Mouse (Mus musculus) embryo, embryonic 9.5 days (tissue): ENCODE data around the gene Tmem184a.

Experiments used
- DNase-seq: peaks from one replicate; pipeline ENCODE4 v3.0.0-alpha.2; 2017; ENCODE audit errors: extremely low spot score

Tmem184a gene

DNA sequence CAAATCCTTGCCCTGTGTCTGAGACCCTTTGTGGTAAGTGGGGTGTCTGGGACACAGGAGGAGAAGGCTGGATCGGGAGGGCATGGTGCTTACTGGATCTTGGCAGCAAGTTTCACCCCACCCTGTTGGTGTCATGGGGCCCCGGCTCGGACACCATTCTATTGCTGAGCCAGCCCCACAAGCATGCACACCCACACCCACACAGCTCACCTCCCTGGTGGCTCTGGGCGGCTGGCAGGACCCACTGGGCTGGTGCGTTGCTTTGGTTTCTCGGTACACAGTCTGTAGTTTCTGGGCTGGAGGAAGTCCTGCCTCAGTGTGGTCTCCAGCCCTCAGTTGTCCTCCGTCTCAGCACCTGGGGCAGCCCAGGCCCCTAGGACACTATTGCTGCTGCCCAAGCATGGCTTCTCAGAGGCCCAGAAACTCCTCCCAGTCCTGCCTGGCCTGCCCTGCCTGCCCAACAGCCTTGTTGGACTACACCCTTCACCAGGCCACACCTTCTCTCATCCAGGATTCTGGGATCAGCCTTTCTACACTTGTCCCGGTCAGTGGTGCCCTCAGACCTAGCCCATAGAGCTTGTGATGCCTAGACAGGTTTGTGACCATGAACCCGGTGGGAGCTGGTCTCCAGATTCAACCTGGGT is at the start of gene Tmem184a:
TSS of gene Tmem184a (minus strand) at position 380 of the 644 bp plus-strand sequence.
- no peak for DNase-seq

DNA sequence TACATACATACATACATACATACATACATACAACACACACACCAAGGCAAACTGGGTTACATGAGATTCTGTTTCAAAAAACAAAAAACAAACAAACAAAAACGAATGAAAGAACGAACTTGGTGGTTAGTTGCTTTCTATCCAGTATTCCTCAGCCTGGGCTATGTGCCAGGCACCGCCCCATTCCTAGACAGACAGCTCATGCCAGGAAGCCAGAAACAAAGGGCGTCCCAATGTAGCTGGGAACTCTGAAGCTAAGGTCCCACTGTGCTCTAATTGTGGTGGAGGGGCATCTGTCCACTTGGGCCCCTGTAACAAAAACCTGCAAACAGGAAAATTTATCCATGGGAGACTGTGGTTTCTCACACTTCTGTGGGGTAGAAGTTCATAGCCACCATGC is 43.0 kb upstream of the Tmem184a start:
- no peak for DNase-seq

DNA sequence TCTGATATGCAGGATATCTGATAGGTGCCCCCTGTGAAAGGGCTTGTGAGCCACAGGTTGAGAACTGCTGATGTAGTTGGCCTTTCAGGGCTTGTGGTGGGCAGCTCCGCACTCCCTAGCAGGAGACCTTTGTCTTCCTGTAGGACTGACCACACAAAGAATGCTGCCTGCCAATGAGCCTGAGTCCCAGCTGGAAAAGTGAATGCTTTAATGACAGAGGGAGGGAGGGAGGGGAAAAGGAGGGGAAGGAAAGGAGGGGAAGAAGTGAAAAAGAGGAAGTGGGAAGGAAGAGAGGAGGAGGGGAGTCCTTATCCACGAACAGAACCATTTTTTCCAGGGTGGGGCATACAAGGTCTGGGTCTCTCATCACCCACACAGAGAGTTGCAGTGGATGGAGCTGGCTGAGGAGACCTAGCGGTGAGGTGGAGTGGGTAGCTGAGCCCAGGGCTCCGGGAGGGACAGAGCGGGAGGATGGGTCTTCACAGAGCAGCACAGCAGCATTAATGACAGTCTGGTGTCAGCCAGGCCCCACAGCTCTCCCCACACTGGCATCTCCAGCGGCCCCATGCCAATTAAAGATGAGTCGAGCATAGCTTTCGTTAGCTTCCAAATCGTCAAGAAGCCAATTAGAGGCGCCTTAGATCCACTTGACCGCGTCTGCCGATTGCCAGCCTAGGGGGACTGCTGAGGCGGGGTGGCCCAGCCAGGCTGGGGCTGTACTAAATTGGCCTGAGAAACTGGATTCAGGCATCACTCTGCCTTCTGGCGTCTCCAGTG is 40.8 kb upstream of the Tmem184a start:
- DNase-seq = no peak

DNA sequence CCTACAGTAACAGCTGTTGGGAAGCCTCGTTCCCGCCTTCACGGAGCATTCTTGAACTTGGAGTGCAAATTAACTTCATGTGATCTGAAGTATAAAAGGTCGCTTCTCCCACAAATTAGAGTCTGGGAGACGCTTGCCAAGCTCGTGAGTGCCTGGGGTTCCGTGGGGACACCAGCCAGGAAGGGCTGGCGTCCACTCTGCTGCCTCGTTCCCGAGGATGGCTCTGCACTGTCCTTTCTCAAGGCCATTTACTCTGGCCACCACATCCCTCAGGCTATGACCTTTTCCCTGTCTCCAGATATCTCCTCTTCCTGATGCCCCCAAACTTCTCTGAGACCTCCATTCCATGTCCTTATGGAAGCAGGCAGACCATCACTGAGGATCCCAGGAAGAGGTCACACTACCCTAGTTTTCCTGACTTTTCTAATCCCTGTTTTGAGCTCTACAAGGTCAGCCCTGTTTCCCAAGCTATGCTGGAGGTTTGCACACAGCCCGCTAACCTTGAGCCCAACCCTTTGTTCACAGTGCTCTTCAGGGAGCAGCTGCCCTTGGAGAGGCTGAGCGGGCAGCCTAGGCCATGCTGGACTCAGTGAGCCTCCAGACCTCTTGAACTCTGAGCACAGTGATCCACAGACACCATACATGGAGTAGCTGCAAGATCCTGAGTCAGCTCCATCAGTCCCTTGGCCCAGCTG is 30.1 kb upstream of the Tmem184a start:
- no peak for DNase-seq

DNA sequence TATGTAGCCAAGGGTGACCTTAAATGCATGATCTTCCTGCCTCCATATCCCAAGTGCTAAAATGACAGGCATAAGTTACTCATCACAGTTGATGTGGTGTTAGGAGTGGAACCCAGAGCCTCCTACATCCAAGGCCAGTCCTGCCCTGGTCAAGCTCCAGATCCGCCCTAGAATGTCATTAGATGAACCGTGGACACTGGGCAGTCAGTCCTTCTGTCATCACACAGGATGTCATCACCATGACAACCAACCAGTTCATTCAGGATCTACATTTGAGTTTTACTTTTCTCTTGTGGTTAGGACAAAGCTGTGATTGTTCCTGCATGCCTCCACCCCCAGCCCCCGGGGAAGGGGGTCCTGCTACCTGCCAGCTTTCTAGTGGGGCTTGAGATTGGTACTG is 19.4 kb upstream of the Tmem184a start:
- DNase-seq = no peak

DNA sequence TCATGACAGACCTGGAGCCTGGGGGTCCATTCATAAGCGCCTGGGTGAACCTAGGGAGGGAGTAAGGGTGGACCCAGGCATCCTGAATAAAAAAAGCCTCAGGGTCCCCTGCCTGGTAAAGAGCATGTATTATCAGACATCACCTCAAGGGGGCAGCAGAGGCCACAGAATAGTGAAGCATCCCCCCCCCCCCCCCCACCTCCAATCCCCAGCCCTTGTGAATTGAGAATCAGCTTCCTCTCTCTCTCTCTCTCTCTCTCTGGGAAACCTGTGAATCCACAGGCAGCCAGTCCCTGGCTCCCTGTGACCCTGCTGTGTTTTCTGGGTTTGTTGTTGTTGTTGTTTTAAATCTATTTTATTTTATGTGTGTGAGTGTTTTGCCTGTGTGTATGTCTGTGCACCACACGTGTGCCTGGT is 18.8 kb upstream of the Tmem184a start:
- peak; percentile 83 for DNase-seq

DNA sequence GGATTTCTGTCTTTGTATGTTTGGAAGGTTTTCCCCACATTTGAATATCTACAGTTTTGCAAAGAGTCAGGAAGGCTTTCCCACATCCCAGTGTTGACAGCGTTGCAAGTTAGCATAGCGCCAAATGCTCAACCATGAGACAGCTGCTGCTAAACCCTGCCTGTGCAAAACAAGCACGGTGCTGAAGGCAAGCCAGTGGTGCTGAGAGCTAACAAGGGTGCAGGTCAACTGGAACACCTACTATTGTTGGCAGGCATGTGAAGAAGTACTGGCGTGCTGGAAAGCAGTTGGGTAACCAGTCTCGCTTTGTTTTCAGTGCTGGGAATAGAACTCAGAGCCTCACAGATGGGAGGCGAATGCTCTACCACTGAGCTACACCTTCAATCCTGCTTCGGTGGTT is 16.0 kb upstream of the Tmem184a start:
- no peak for DNase-seq

DNA sequence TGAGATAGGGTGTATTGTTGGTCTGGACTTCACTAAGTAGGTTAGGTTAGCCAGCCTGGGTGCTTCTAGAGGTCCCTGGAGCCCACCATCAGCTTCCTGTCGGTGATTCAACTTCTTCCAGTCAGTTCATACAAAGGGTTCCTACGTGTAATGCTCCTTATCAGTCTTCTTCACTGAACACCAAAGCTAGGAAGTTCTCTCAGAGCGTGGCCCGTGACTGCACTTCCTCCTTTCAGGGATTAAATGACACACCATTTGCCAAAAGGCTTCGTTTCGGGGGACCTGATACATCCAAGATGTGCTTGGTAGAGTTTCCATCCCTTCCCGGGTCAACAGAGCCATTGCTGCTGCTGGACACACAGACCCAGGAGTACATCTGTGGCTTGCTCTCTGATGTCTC is 12.4 kb upstream of the Tmem184a start:
- no peak for DNase-seq

DNA sequence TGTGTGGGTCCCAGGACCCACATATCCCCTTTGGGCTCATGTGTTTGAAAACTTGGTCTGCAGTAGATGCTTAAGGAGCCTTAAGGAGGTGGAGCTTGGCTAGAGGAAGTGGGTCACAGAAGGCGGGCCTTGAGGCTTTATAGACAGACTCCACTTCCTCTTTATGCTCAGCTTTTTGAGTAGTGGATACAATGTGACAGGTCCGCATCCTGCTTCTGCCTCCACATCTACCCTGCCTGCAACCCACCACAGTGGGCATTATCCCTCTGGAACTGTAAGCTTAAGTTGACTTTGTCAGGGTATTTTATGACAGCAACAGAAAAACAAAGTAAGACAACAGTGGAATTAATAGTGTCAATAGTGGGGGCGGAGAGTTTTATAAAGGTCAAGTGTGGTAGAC is 11.0 kb upstream of the Tmem184a start:
- no peak for DNase-seq

DNA sequence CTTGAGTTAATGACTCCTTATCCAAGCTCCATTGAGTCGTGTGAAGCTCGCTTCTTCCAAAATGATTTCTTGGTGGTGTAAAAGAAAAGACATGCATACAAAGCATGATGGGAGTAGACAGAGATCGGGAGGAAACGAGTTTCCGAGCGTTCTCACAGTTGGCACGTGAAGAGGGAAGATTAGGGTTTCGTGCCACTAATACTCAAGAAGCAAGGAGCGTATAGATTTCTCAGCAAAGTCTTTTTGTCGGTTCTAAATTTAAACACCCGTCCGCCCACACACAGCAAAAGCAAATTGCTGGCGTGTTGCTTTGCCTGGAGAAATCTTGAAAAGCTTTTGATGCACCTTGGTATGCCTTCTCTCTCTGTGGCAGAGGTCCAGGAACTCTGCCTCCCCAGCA is 9.7 kb upstream of the Tmem184a start:
- no peak for DNase-seq

DNA sequence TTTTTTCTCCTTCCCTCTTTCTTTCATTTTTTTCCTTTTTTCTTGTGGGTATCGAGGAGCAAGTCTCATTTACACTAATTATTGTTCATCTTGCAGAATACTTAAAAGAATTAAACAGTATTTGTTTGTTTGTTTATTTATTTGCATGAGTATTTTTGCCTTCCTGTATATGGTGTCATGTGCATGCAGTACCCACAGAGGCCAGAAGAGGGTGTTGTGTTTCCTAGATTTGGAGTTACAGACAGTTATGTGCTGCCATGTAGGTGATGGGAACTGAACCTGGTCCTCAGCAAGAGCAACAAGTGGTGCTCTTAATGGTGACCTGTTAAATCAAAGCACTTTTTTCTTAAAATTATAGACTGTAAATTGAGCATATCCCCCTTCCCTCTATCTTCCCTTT is 7.9 kb upstream of the Tmem184a start:
- DNase-seq = no peak

DNA sequence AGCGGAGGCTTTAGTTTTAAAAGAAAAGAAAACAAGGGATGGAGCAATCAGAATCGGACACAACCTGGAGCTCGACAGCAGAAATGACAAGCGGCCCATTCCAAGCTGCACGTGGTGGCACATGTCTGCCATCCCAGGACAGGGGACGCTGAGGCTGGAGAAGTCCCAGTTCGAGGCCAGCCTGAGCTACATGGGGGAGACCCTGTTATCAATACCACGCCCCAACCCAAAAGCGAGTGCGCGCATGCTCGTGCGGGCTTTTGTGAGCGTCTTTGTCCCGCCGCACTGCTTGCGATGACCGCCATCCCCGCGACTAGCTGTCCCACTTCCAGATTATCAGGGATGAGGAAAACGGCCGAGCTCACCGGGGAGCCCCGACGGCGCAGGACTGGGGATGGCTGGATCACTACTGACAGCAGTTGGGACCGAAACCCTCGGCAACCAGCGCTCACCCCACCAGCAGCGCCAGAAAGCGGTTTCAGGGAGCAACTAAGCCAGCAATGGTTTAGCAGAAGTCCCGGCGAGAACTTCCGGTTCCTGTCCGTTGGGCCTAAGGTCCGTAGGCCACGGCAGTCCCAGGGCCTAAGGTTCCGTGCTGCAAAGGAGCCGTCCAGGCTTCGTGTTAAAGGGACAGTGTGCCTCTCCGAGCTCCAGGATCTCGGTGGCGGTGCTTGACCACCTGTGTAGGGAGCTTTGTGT is 6.8 kb upstream of the Tmem184a start, which contains the start of the genes Gm26938 and Psmg3:
TSS of gene Gm26938 (minus strand) at position 51 of the 699 bp plus-strand sequence.
TSS of gene Psmg3 (minus strand) at position 529 of the 699 bp plus-strand sequence.
- DNase-seq = peak; percentile 97

DNA sequence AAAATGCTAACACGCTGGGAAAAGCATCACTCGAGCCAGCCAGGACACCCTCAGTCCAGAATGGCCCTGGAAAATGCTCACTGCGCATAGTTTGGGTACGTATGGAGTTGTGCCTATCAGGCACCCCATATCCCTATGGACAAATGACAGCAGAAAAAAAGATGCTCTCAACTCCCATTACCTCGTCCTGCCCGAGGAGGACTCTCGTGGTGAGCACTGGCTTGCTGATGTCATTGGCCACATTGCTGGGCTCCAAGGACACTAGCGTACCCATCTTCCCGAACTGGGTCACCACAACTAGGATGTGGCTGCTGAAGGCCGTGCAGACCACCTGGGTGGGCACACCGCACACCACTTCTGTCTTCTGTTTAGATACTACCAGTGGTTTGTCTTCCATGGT is 6.2 kb upstream of the Tmem184a start:
- no peak for DNase-seq

DNA sequence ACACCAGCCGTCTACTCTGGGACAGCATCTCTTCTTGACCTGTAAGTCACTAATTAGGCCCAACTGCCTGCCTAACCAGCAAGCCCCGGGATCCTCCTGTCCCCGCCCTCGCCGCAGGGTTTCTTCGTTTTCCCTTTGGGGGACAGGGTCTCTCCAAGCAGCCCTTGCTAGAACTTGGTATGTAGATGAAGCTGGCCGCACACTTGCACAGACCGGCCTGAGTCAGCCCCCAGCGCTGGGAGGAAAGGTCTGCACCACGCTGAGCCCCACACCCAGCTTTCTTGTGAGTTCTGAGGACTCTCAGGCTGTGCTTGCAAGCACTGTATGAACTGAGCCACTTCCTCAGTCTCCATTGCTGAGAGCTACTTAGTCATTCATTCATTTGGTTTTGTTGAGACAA is 4.8 kb upstream of the Tmem184a start:
- DNase-seq = no peak

DNA sequence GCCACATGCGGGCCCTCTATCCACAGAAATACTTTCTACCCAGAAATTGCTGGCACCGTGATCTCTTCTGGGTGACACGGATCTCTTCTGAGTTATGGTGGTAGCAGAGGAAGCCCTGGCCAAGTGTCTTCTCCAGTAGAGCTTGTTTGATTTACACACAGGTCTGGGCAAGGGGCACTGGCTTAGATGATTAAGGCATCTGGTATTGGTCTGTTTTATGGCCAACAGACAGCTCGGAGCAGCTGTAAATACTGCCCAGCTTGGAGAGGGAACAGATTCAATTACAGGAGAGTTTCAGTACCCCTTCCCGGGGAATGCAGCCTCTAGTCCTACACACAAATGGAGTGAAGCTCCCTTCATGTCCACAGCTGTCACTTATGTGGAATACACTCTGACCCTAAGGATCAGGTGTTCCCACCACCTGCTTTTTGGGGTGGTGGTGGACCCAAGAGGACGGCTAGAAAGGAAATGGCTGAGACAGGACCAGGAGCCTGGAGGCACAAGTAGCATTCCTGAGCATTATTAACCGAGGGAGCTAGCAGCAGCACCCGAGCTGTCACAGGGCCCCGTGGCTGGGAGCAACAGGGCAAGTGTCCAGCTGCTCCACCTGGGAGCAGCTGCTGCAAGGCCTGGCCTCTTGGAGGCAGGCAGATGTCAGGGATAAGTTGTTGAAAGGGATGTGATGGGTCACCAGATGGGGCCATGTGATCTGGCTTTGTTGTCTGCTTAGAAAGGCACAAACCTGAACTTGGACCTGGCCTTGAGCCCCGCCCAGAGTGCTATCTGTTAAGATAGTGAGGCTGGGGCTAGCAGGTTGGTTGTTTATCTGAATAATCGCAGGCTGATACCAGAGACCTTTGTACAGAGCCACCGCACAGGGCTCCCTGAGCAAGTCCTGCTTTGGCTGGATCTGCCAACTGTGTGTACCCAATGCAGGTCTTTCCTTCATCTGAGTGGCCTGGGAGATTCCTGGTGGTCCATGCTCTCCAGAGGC is 2.0 kb upstream of the Tmem184a start:
- DNase-seq = no peak

DNA sequence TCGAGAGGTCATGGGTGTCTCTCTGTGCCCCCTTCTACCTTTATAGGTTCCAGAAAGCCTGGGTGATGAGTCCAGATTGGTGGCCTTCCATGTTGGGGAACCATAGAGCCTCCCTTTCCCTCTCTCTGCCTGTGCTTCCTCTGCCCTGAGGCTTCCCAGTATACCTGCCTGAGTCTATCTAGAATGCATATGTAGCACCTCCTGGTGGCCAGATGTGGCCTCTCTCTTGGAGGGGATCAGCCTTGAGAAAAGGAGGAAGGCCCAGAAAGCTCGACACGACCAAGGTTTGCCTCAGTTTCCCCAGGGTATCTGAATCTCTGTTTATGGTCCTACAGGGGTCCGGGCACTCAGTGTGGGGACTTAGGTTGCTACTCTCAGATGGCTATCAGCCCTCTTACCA is 916 bp downstream of the Tmem184a start:
- DNase-seq = no peak

DNA sequence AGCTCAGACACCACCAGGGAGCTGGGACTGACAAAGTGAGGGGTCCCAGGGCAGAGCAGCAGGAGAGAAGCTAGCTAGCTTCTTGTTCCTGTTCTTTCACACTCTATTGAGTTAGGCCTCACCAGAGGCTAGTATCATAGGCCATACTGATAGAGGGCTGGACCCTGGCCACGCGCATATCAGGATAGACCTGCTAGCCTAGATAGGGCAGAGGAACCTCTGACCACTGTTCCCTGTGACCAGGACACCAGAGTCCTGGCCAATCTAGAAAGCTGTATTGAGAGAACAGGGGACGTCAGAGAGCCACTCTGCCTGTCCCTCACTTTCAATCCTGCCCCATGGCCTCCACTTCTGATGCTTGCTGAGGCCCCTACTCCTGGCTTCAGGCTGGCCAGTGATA is 1.7 kb downstream of the Tmem184a start:
- no peak for DNase-seq

DNA sequence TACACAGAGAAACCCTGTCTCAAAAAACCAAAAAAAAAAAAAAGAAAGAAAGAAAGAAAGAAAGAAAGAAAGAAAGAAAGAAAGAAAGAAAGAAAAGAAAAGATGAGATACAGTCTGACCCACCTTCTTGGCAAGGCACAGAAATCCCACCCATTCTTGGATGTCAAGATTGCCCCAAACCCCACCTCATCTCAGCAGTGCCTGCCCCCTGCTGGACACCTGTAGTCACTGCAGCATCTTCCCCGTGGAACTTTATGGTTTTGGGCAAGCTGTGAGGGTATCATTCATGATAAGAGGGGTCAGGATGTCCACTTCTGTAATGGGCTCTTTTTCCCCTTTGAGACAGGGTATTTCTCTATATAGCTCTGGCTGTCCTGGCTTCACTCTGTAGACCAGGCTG is 2.4 kb downstream of the Tmem184a start:
- DNase-seq = no peak

DNA sequence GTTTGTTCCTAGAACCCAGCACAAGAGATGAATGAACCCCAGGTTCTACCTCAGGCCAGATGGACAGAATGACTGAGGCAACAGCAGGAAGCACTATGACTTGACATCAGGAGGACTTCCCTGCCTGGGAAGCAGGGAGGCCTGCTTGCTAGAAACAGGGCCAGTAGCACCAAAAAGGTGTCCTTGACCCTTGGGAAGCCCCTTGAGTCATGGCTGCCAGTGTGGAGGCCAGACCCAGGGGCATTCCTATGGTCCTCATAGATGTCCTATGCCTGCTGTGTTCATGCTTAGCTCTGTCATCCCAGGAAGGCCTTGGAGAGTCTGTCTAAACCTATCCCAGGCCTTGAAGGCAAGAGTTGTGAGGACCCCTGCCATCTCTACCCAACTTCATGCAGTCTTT is 3.3 kb downstream of the Tmem184a start:
- DNase-seq = no peak

DNA sequence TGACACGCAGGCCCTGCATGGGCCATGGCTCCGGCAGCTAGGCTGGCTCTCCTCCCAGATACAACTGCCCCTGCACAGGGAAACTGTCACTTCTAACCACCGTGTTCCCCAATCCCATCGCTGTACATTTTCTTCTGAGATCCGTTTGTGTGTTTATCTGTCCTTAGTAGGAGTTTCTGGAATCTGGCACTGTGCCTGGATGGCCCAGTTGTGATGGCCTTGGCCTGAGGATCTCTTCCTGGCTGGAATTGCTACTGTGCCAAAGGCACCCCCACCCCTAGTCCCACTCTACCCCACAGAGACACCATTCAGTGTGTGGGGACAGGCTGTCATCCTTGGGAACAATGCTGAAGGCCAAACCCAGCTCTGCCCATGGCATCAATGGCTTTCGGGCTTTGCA is 3.8 kb downstream of the Tmem184a start:
- DNase-seq = no peak

DNA sequence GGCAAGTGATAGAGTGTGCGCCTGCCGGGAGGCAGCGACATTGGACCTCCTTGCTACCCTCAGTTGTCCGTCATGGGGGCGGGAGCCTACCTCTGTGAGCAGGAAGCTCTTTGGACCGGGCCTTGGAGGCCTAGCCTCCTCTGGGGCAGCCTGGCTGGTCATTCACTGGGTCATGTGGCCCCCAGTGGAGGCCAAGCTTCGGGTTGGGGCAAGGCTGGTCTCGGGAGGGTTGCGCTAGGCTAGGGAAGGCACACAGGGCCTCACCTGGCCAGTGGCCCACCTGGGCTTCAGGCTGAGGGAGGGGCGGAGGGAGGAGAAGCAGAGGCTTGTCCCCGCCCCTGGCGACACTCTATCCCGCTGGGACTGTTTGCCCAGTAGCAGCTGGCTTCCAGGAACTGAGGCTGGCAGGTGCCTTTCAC is 5.7 kb downstream of the Tmem184a start:
- DNase-seq = no peak
